Mouse (Mus musculus): ENCODE results near the gene H2-K1.
"Not testable (repeated sequence)": the region's sequence is repeated elsewhere in the genome, so short reads cannot be mapped to it uniquely, and the experiment has no call there.

The H2-K1 gene

GRCm38 (mm10) chr17:34026917-34027655, 26.9 kb upstream of the H2-K1 start:
- DNase-seq = peak; percentile 94

GRCm38 (mm10) chr17:34026221-34026620, 26.1 kb upstream of the H2-K1 start:
- peak; percentile 87 for DNase-seq

- DNase-seq = peak; percentile 94
Measured at GRCm38 (mm10) chr17:34025756-34026151, 25.6 kb upstream of the H2-K1 start.

- DNase-seq = peak; percentile 92
Measured at GRCm38 (mm10) chr17:34024861-34025755, 25.0 kb upstream of the H2-K1 start.

GRCm38 (mm10) chr17:34024317-34024821, 24.2 kb upstream of the H2-K1 start, which contains the start of gene Ring1:
Gene Ring1, minus strand, starts transcription at chr17:34024680.
- peak; percentile 99 for DNase-seq

GRCm38 (mm10) chr17:34023678-34024077, 23.5 kb upstream of the H2-K1 start:
- peak; percentile 84 for DNase-seq

GRCm38 (mm10) chr17:34022987-34023386, 22.8 kb upstream of the H2-K1 start:
- peak; percentile 95 for DNase-seq

- peak; percentile 90 for DNase-seq
Measured at GRCm38 (mm10) chr17:34022414-34022783, 22.3 kb upstream of the H2-K1 start.

- peak; percentile 91 for DNase-seq
Measured at GRCm38 (mm10) chr17:34021539-34022413, 21.6 kb upstream of the H2-K1 start.

- peak; percentile 77 for DNase-seq
Measured at GRCm38 (mm10) chr17:34013436-34013835, 13.3 kb upstream of the H2-K1 start.

GRCm38 (mm10) chr17:34010156-34010555, 10.0 kb upstream of the H2-K1 start:
- DNase-seq = peak; percentile 61

GRCm38 (mm10) chr17:34006570-34006969, 6.4 kb upstream of the H2-K1 start:
- DNase-seq = no peak

GRCm38 (mm10) chr17:34003426-34003825, 3.3 kb upstream of the H2-K1 start:
- DNase-seq = no peak

- not testable (repeated sequence) for DNase-seq
Measured at GRCm38 (mm10) chr17:34000796-34001195, 649 bp upstream of the H2-K1 start.

GRCm38 (mm10) chr17:33999341-34000149, 602 bp downstream of the H2-K1 start:
- peak; percentile 97 for DNase-seq

GRCm38 (mm10) chr17:33998697-33999096, 1.4 kb downstream of the H2-K1 start:
- DNase-seq = peak; percentile 88

GRCm38 (mm10) chr17:33997025-33997424, 3.1 kb downstream of the H2-K1 start:
- peak; percentile 88 for DNase-seq

- DNase-seq = no peak
Measured at GRCm38 (mm10) chr17:33995651-33996050, 4.5 kb downstream of the H2-K1 start.

GRCm38 (mm10) chr17:33994959-33995358, 5.2 kb downstream of the H2-K1 start:
- DNase-seq = no peak

GRCm38 (mm10) chr17:33991788-33992664, 8.1 kb downstream of the H2-K1 start:
- DNase-seq = no peak

- peak; percentile 94 for DNase-seq
Measured at GRCm38 (mm10) chr17:33982136-33982535, 18.0 kb downstream of the H2-K1 start.

Measured in heart, adult 11 months (tissue).